Mouse (Mus musculus): ENCODE results near the gene Ssmem1.
A peak's percentile ranks its signal among the peaks of the same experiment; 100 is the strongest.

Gene Ssmem1

GRCm38 (mm10) chr6:30509265-30510239 is at the start of gene Ssmem1, which contains the start of gene Tmem209:
Gene Ssmem1, plus strand, starts transcription at chr6:30509849.
Gene Tmem209, minus strand, starts transcription at chr6:30509783.
- peak; percentile 95 to 99 for DNase-seq (ENCODE audit: low spot score in 2 of 2)

DNA sequence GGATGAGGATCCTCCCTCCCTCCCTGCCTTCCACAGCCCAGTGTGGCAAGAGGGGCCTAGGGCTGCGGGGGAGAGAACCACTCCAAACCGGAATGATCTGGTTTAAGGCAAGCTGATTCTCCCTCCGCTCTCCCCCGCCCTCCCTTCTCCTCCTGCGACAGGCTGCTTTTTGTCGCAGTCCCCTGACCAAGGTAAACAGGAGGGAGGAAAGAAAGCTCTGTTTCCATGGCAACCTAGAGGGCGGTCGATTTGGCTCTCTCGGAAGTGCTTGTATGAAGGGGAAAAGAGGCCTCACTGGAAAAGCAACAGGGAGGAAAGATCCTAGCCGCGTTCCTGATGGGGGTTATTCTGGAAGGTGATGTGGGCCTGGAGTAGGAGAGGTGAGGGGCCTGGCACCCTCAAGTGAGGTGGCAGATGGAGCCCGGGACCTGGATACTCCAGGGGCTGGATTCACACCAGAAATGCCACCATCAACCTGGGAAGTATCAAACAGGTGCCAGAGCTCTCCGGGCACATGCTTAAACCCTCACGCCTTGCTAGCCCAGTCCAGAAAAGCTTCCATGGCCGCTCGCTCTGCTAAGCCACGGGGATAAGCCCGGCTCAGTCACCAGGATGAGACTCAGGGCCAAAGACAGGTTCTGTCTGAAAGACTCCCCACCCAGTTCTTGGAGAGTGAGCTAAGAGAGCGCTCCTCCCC is 48.8 kb upstream of the Ssmem1 start:
- peak in 1 of 2 experiments; percentile 23 for DNase-seq (ENCODE audit: low spot score in 2 of 2)

DNA sequence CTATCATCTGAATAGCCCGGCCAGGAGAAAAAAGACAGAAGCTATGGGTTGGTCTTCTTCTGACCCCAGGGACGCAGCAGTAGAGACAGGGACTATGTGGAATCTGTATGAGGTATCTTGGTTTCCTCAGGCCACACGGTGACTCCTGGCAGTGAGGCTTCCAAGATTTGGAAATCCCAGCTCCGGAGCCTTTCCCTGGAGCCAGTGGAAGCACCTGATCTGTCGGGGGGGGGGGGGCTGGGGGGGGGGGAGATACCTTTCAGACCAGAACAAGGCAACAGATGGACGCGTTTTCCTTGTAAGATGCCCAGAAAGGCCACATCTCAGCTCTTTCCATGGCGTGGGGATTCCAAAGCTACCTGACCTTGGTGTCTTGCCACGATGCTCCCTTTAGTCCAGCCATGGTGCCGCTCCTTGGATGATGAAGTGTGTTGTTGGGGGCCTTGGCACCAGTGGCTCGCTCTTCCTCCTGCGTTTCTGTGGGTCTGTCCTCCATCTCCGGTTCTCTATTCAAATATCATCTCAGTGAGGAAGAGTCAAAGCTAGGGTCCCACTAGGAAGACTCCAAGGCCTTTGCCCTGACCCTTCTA is 47.8 kb upstream of the Ssmem1 start:
- DNase-seq (ENCODE audit: low spot score in 2 of 2): no peak

GRCm38 (mm10) chr6:30462822-30463221 is 46.8 kb upstream of the Ssmem1 start:
- no peak for DNase-seq (ENCODE audit: low spot score in 2 of 2)

- DNase-seq (ENCODE audit: low spot score in 2 of 2): no peak
Observed at GRCm38 (mm10) chr6:30465586-30465985, 44.1 kb upstream of the Ssmem1 start.

GRCm38 (mm10) chr6:30468058-30468457 is 41.6 kb upstream of the Ssmem1 start:
- no peak for DNase-seq (ENCODE audit: low spot score in 2 of 2)

DNA sequence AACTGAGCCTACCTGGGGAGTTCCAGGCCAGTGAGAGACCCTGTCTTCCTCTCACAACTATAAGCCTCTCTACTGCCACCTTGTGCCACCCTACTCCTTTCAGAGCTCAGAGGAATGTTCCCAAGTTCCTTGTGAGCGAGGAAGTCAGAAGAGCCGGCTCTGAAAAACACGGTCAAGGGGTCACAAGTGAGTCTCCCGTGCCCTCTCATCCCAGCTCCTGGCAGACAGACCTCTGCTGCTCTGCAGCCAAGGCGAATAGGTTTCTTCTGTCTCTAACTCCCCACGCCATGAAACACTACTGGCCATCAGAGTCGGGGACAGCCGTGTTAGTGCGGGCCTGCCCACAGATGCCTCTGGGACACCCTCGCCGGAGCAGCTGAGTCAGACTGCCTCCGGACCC is 41.0 kb upstream of the Ssmem1 start:
- DNase-seq (ENCODE audit: low spot score in 2 of 2): peak in 1 of 2 experiments; percentile 26

DNA sequence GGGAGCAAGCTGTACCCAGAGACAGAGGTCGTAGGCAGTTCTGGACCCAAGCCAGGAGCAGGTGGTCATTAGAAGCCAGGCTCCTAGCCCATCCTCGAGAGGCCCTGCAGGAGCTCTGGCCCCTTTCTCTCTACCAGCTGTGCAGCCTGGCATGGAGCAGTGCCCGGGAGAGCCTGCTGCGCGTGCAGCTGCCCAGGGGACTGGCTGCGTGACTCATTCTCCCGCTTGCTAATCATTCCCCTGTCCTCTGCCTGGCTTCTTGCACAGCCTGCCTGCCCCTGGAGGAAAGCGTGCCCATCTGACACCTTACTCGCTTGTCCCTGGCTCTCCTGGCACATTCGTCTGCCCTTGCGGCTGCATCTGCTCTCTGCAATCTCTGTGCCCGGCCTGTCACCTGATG is 40.3 kb upstream of the Ssmem1 start:
- DNase-seq (ENCODE audit: low spot score in 2 of 2): no peak

DNA sequence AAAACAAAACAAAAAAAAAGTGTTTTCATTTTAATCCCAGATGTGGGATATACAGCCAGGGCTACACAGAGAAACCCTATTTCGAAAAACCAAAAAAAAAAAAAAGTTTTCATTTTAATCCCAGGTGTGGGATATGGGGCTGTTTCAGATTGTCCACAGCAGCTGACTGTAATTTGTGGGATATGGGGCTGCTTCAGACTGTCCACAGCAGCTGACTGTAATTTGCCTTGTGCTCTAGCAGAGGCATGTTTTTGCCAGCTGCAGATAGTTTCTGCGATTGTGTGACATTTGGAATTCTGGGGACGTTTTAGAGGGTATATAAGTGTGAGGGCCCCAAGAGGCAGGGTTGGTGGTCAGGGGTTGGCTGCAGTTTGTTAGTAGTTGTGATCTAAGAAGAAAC is 37.9 kb upstream of the Ssmem1 start:
- no peak for DNase-seq (ENCODE audit: low spot score in 2 of 2)

DNA sequence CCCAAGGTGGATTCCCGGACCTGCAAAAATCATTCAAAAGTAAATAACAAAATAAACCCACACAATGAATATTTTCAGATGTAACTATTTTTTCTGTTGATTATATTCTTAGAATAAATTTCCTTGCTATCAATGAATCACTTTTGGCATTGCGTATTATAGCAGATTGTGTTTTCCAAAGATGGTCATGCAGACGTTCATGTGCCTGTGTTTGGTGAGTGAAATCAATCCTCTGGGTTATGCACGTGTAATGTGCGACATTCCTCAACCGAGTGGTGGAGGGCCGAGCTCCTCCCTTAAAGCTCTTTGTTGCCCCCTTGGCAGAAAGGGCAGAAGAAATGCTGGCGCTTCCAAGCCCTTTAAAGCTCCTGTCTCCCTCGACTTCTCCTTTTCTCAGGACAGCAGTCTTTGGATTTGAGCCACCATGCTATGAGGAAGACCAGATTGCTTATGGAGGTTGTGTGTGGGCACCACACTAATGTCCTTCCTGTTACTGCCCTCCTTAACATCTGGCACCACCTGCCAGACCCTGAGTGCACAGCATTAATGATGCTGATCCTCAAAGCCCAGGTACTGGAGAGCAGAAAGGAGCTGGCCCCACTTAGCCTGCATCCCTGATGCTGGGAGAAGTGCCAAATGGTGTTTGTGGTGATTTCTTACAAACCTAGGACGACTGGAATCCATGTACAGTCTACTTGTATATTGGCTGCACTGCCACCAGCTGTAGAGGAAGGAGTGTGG is 33.5 kb upstream of the Ssmem1 start:
- DNase-seq (ENCODE audit: low spot score in 2 of 2): no peak

GRCm38 (mm10) chr6:30477210-30477714 is 32.4 kb upstream of the Ssmem1 start:
- no peak for DNase-seq (ENCODE audit: low spot score in 2 of 2)

GRCm38 (mm10) chr6:30477784-30478183 is 31.9 kb upstream of the Ssmem1 start:
- DNase-seq (ENCODE audit: low spot score in 2 of 2): no peak

DNA sequence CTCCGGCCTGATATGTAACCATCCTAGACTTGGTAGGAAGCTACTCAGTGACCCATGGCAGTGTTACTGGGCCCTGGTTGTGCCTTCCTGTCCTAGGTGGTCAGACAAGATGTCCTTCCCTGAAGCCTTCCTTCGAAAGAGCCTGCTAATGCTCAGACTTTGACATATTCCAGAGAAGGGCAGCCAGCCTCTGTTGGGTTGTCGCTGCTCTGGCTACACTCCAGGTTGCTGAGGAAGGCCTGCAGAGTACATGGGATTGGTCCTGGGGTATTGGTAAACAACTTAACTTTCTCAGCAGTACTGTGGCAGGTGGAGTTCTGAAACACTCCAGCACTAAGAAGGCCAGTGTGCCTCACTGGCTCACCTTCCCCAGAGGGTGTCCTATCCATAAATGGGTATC is 30.2 kb upstream of the Ssmem1 start:
- no peak for DNase-seq (ENCODE audit: low spot score in 2 of 2)

DNA sequence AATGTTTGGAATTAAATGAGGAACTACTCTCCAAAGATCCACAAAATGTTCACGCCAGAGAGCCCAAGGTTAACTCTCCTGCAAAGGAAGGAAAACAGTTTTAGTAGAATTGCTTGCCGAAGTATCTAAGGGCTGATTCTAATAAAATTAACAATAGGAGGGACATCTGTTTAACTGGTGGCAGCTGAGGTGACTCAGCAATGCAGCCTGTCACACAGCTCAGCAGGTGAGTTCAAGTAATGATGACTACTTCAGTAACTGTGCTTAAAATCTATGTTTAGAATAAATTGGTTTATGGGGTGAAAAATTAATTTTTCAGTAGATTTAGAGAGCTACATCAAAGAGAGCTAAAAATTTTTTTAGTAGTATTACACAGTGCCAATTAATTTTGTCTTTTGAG is 26.7 kb upstream of the Ssmem1 start:
- no peak for DNase-seq (ENCODE audit: low spot score in 2 of 2)

DNA sequence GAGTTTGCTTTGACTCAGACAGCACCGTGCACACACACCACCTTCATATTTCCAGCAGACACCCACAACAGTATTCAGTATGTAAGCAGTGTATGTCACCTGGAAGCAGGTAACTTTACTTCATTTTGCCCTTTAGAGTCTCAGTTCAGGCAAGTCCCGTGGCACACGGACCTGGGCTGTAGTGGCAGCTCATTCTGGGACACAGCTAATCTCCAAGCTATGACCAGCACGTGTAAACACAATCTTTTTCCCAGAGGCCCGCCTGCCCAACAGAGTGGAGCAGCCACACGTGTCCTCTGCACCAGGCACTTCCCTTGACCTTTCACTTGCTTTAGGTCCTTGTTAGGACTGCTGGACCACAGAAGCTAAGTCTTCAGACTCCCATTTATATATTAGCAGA is 23.1 kb upstream of the Ssmem1 start:
- no peak for DNase-seq (ENCODE audit: low spot score in 2 of 2)

DNA sequence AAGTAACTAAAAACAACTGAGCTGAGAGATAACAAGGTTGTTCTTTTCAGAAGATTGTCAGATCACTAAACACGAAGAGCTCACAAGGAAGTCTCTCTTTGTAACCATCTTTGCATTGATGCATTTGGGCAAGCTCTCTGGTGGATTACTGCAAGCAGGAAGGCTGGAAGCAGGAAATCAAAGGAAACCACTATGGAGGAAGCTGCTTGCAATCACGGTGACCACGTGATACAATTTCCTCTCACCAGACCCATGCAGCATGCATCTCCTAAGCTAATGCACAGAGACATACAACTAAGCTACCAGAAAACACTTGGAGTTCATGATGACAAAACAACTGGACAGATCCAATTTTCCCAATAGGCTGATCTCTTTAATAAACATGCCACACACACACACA is 10.6 kb upstream of the Ssmem1 start:
- no peak for DNase-seq (ENCODE audit: low spot score in 2 of 2)

DNA sequence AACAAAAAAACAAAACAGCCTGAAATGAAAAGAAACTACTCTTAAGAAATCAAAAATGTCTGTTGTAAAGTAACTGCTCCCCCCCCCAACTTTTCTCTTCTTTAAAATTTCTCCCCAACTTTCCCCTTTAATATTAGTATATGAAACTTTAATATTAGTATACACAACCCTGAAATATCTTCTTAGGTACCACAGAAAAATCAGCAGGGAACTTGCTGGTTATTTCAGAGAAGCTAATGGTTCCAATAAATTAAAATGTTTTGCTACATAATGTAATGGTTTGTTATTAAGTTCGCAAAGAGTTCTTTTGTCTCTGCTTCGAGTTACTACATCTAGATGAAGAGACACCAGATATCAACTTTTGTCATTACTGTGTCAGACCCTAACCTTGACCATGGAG is 825 bp upstream of the Ssmem1 start:
- no peak for DNase-seq (ENCODE audit: low spot score in 2 of 2)

GRCm38 (mm10) chr6:30510291-30510690 is 642 bp downstream of the Ssmem1 start:
- DNase-seq (ENCODE audit: low spot score in 2 of 2): peak; percentile 20 to 27

DNA sequence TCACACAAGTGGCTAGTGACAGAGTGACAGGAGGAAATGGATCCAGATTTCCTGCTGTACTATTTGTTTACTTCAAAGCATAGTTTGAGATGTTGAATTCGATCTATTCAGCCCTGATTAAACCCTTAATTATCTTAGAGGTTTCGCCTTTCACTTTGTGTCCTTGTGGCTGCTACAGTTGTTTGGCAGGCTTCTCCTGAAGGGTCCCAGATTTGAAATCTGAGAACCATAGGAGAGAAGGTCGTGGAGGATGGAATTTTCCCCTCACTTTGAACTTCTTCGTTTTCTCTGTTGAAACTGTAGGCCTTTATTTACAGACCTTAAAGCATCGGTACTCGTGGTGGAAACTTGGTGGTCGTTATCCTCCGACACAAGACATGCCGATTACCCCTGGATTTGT is 4.6 kb downstream of the Ssmem1 start:
- no peak for DNase-seq (ENCODE audit: low spot score in 2 of 2)

DNA sequence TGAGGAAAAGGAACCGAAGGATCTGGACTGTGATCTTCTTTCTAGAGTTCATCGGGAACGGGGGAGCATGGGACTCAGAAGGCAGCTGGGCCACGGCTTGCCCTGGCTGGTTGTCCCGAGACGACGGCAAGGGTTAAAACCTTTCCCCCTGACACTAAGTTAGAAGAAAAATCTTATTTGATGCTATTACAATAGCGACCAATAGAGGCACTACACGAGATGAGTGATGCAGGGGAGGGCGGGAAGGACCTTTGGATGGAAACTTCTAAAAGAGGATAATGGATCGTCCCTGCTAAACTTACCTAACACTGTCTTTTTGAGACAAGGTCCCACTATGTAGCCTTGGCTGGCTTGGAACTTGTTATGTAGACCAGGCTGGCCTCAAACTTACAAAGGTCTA is 10.8 kb downstream of the Ssmem1 start:
- no peak for DNase-seq (ENCODE audit: low spot score in 2 of 2)

Data from spleen, postnatal 10 days (tissue).